Mouse (Mus musculus) cerebellum, adult 2 months (tissue): ENCODE data around the gene Duxf3. TPM values are rescaled to one million over a fixed set of nuclear protein-coding genes. Genes with fewer than 3 reads are reported as not detected.
"Not testable (repeated sequence)": the region's sequence is repeated elsewhere in the genome, so short reads cannot be mapped to it uniquely, and the experiment has no call there.

ENCODE experiments used
- DNase-seq, 2 experiments: peaks; one replicate each; pipeline ENCODE4 v3.0.0; 2021
- H3K27ac ChIP-seq: fragments of 200-500 bp; 2 replicates; pipeline ENCODE4 v1.5.1; 2012; ENCODE audit warnings: low read length, control low read depth, inconsistent platforms; ENCODE audit not compliant: insufficient read depth
- H3K27me3 ChIP-seq: fragments of 200-500 bp; 2 replicates; pipeline ENCODE4 v1.6.1; 2012; ENCODE audit warnings: inconsistent platforms, mild to moderate bottlenecking, low read length, moderate library complexity; ENCODE audit not compliant: control insufficient read depth, insufficient read depth
- H3K4me1 ChIP-seq: fragments of 200-500 bp; 2 replicates; pipeline ENCODE4 v1.6.1; 2011; ENCODE audit warnings: low read length; ENCODE audit not compliant: control insufficient read depth, insufficient read depth
- H3K4me3 ChIP-seq: fragments of 200-500 bp; replicated peaks from 2 replicates; pipeline ENCODE3; 2011; ENCODE audit warnings: mild to moderate bottlenecking, low read depth, low read length, control low read depth; ENCODE audit not compliant: insufficient read depth
- CTCF ChIP-seq: fragments of 200-500 bp; IDR thresholded peaks from 2 replicates; pipeline ENCODE4 v1.5.1; 2011; ENCODE audit warnings: low read depth, mild to moderate bottlenecking, control low read depth, low read length, moderate library complexity, borderline replicate concordance; ENCODE audit not compliant: insufficient read depth
- POLR2A ChIP-seq: fragments of 200-500 bp; IDR thresholded peaks from 2 replicates; pipeline ENCODE4 v1.6.1; 2011; ENCODE audit warnings: low read length, control low read depth, borderline replicate concordance; ENCODE audit not compliant: insufficient read depth
- WGBS: fragments of 180-500 bp; shearing (Covaris S2); methylation state at CpG from one replicate; pipeline ENCODE4 v1.1.7; 2018; 5-methylcytosine and 5-hydroxymethylcytosine counted together
- polyA plus RNA-seq: library from polyadenylated mRNA; depleted of rRNA; stranded (reverse); fragments of >200 nt; gene quantifications from 2 replicates; pipeline ENCODE4 v1.2.3, GENCODE M21; 2012

Duxf3 gene
- polyA plus RNA-seq, 1 experiment: not detected

DNA sequence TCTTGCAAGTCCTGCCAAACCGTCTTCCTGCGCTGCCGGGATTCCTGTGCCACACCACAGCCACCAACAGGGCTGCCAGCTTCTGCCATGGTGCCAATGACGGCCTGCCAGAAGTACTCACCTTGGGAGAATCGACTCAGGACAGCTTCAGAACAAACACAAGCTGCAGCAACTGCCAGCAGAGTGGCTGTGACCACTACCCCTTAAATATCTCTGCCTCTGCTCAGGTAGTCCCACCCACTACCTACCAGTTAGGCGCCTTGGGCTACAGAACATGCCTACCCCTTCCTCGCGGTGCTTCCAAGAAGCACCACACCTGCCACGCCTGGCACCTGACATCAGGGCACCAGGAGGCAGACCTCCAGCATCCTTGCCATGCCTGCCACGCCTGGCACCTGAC is 4.1 kb upstream of the Duxf3 start, which contains the start of gene Gm4981:
Gene Gm4981, minus strand, starts transcription at position 89 of the 400 bp plus-strand sequence.
- 86% methylated on average over 10 of the region's 10 CpGs for WGBS
- no peaks in the 10 kb centered on the region for H3K4me1 ChIP-seq
- no peak within 1 kb of the TSS for H3K4me3 ChIP-seq
- no peak for TF ChIP-seq CTCF
- no peak for TF ChIP-seq POLR2A
- DNase-seq: no peak
- no peak within 1 kb of the TSS for H3K27ac ChIP-seq
- no peaks in the 10 kb centered on the region for H3K27me3 ChIP-seq

- WGBS: 81% methylated on average over 4 of the region's 4 CpGs
- peak in 1 of 2 experiments; percentile 27 for DNase-seq
These were observed 2.5 kb upstream of the Duxf3 start for GRCm38 (mm10) chr10:58234985-58235384.

DNA sequence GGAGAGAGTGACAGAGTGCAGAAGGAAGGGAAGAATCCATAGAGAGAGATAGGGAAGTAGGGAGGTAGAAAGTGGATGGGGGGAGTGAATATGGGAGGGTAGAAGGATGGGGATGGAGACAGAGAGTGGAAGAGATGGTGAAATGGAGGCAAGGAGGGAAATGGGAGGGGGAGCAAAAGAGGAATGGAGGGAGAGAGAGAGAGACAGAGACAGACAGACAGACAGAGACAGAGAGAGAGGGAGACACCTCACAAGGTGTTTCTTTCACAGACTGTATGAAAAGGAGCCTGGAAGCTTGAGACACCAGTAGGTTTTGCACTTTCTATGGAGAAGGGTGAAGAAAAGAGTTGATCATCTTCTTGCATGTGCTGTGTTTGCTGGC is 1.3 kb upstream of the Duxf3 start:
- not testable (repeated sequence) for H3K4me1 ChIP-seq, H3K27ac ChIP-seq, H3K27me3 ChIP-seq, DNase-seq, H3K4me3 ChIP-seq

More at GRCm38 (mm10) chr10:58234985-58235384, 2.5 kb upstream of the Duxf3 start:
- H3K4me3 ChIP-seq, H3K4me1 ChIP-seq, H3K27ac ChIP-seq, H3K27me3 ChIP-seq: not testable (repeated sequence)

DNA sequence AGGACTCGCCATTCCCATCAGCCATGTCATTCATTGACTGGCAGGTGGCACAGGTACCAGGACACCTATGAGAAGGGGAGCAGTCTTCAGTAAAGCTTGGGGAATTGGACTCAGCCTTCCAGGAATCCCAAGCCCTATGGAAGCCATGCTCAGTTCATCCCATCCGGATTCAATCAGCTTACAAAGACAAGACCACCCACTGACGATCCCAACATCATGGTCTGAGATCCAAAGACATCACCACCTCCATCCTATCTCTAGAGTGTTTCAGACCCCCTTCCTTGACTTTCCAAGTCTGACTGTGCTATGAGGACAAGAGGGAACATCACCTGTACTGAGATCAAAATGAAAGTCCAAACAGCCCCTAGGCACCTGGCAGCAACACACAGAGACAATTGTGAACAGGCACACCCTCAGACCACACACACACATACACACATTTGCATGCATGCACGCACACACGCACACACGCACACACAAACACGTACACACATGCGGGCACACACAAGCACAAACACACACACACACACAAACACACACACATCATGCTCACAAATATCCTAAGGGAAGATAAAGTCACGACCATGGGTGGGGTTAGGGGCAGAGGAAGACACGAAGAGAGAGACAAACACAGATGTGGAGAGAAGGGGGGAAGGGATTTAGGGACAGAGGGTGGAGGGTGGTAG is 722 bp upstream of the Duxf3 start:
- WGBS: 76% methylated on average over 10 of the region's 10 CpGs
- H3K4me1 ChIP-seq, H3K27ac ChIP-seq, H3K4me3 ChIP-seq, H3K27me3 ChIP-seq: not testable (repeated sequence)
- peak in 1 of 2 experiments; percentile 31 for DNase-seq

DNA sequence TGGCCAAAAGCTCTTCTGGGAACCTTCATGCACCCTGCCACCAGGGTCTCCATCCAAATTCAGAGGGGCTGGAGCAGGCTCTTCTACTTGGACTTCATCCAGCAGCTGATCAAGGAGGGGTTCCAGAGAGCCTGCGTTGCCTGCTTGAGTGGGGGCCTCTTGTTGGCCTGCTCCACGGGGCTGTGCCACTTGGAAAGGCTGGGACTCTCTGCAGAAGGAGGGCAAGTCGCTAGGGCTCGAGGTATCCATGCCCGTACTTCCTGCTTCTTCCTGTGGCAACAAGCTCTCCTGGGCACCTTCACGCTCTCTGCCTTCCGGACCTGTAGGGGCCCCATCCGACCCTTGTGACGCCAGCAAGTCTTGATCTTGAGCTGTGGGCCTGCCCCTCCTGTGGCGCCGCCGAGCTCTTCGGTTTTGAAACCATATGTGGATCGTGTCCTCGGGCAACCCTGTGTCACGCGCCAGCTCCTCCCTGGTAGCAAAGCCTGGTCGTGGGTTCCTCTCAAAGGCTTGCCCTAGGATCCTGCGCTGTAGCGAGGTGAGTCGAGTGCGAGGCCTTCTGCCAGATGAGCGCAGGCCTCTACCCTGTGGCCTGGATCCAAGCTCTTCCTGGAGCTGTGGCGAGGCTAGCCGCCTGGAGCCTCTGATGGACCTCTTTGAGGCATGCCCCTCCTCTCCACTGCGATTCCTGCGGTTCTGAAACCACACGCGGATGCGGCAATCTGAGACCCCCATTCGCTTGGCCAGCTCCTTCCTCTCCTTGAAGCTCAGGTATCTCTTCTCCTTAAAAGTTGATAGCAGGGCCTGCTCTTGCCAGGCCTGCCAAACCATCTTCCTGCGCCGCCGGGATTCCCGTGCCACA is 465 bp downstream of the Duxf3 start:
- WGBS: 89% methylated on average over 35 of the region's 35 CpGs
- H3K4me3 ChIP-seq: not testable (repeated sequence)

DNA sequence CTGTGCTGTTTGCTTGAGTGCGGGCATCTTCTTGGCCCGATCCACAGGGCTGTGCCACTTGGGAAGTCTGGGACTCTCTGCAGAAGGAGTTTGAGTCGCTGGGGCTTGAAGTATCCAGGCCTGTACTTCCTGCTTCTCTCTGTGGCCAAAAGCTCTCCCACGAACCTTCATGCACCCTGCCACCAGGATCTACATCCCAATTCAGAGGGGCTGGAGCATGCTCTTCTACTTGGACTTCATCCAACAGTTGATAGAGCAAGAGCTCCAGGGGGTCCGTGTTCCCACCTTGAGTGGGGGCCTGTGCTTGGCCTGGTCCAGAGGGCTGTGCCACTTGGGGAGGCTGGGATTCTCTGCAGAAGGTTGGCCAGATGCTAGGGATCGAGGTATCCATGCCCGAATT is 1.4 kb downstream of the Duxf3 start:
- peak; percentile 35 to 51 for DNase-seq
- not testable (repeated sequence) for H3K4me3 ChIP-seq, H3K27me3 ChIP-seq, H3K4me1 ChIP-seq, H3K27ac ChIP-seq
- 71% methylated on average over 5 of the region's 7 CpGs for WGBS

More for the DNA sequence above, 465 bp downstream of the Duxf3 start:
- H3K27ac ChIP-seq, H3K27me3 ChIP-seq, H3K4me1 ChIP-seq: not testable (repeated sequence)
- peak; percentile 63 to 67 for DNase-seq

- DNase-seq, H3K4me3 ChIP-seq, H3K4me1 ChIP-seq, H3K27ac ChIP-seq, H3K27me3 ChIP-seq: not testable (repeated sequence)
- 60% methylated on average over 3 of the region's 3 CpGs for WGBS
These were observed 2.5 kb downstream of the Duxf3 start for GRCm38 (mm10) chr10:58230021-58230420.

DNA sequence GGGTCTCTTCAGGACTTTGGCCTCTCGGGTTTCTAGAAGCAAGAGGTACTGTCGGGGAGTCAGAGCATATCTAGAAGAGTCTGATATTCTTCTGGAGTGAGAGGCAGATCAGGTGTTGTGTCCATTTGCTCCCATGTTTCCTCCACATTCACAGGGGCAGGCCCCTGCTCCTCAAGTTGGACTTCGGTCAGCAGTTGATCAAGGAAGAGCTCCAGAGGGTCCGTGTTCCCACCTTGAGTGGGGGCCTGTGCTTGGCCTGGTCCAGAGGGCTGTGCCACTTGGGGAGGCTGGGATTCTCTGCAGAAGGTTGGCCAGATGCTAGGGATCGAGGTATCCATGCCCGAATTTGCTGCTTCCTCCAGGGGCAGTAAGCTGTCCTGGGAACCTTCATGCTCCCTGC is 4.7 kb downstream of the Duxf3 start:
- not testable (repeated sequence) for H3K27me3 ChIP-seq, H3K4me3 ChIP-seq, H3K27ac ChIP-seq, H3K4me1 ChIP-seq
- WGBS: 93% methylated on average over 3 of the region's 6 CpGs
- DNase-seq: peak in 1 of 2 experiments; percentile 36

- 78% methylated on average over 4 of the region's 4 CpGs for WGBS
- H3K27ac ChIP-seq, H3K27me3 ChIP-seq, H3K4me1 ChIP-seq, DNase-seq, H3K4me3 ChIP-seq: not testable (repeated sequence)
These were observed 6.1 kb downstream of the Duxf3 start for GRCm38 (mm10) chr10:58226357-58226756.

- H3K4me3 ChIP-seq, H3K4me1 ChIP-seq, H3K27ac ChIP-seq, H3K27me3 ChIP-seq: not testable (repeated sequence)
- DNase-seq: peak; percentile 36 to 43
- 85% methylated on average over 18 of the region's 18 CpGs for WGBS
These were observed 7.4 kb downstream of the Duxf3 start, which contains the start of gene AW822073 for GRCm38 (mm10) chr10:58224827-58225785. Gene AW822073 (minus strand): TSS chr10:58224930.

- WGBS: 85% methylated on average over 31 of the region's 31 CpGs
- H3K4me3 ChIP-seq, H3K27ac ChIP-seq, H3K27me3 ChIP-seq, H3K4me1 ChIP-seq: not testable (repeated sequence)
- DNase-seq: peak; percentile 55 to 59
These were observed 8.3 kb downstream of the Duxf3 start for GRCm38 (mm10) chr10:58223972-58224805.
